Mouse (Mus musculus) spleen, embryonic (tissue): Measurements from ENCODE around the gene Exoc6b.

Experiments used
- CTCF ChIA-PET: fragments of 350-600 bp; sonication (Branson Sonifier 250); formaldehyde crosslinking; loops from one replicate; lab custom pipeline; 2022; lab: Charles Lee

Exoc6b gene

DNA sequence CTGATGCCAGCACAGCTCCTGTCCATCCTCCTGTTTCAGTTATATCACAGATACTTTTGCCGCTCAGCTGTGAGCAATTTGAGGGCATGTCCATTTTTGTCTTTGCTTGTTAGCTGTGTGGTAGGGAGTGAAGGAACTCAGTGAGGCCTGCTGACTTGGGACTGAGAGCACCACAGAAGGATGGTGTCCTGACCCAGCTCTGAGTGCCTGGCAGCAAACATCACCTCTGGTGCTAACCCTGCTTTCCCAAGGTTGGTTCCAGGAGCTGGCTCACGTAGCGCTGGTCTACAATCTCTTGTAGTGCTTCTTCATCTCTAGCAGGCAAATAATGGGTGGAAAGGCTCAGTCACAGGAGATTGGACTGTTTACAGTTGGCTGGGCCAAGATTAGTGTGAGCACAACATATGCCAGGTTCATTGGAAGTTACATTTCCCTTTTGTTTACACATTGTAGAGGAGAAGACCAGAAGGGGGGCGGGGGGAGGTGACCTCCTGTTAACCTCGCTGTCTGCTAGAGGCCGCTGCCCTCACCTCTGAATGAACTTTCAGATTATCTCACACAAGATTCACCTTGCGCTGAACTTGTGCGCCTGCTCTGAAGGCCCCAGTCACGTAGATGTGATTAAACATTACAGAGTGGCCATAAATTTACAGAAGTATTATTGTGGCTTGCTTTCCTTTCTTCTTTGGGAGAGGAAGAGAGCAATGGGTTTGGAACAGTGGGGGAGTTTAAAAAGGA lies 428.8 kb downstream of the Exoc6b start:
- CTCF ChIA-PET: no interaction called here

DNA sequence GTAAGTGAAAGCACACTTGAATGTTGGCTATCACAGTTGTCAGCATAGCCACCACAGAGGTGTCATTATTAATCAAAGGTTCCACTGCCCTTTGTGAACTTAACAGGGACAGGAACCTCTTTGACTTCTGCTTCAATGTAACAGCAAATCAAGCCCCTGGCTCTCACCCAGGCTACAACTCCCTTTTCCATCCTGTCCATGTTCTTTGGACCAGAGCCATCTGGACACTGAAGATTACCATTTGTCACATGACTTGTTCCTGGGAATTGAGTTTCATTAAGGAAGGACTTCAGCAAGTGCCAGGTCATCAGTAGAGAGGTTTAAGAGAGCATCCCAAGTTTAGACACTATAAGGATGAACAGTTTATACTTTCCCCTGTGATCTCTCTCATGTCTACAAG lies 431.1 kb downstream of the Exoc6b start:
- CTCF ChIA-PET: no interaction called here

- CTCF ChIA-PET: no interaction called here
These were observed 437.7 kb downstream of the Exoc6b start for GRCm38 (mm10) chr6:84631588-84631987.

GRCm38 (mm10) chr6:84630276-84630675 lies 439.0 kb downstream of the Exoc6b start:
- CTCF ChIA-PET: no interaction called here

DNA sequence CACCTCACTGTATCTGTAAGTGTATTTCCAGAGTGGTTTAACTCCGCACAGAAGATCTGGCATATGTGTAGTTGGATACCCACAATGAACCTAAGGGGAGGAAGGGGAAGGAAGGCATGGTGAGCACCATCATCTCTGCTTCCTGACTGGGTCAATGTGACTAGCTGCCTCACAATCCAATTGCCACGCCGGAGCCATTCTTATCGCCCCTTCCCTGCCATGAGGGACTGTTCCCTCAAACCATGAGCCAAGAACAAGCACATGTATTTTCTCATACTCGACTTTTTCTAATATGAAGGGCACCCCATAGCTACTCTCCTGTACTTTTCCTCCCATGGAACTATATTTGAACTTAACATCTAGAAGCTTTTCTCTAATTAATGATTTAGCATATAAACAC lies 440.5 kb downstream of the Exoc6b start:
- CTCF ChIA-PET: no interaction called here

GRCm38 (mm10) chr6:84626398-84626797 lies 442.9 kb downstream of the Exoc6b start:
- CTCF ChIA-PET: interaction anchor here (0.6 kb wide), 1 partner anchor 850 kb away, joined by 5 read pairs; no protein-coding TSS in a partner anchor

GRCm38 (mm10) chr6:84619166-84619565 lies 450.1 kb downstream of the Exoc6b start:
- CTCF ChIA-PET: no interaction called here

DNA sequence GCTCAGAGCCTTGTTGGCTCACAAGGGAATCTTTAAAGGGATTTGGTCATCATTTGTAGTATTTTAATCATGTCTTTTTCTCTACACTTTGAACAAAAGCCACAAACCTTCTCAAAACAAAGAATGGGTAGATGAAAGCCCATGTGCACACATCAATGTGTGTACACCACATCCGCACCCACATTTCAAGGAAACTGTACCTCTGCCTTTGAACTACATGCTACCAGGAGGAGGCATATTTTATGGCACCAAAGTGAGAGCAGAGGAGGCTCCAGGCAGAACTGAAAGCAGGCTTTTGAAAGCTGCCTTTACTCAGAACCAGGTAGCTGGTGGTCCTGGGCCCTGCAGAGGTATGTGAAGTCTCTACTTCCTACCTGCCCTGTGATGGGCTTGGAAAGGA lies 452.3 kb downstream of the Exoc6b start:
- CTCF ChIA-PET: no interaction called here

DNA sequence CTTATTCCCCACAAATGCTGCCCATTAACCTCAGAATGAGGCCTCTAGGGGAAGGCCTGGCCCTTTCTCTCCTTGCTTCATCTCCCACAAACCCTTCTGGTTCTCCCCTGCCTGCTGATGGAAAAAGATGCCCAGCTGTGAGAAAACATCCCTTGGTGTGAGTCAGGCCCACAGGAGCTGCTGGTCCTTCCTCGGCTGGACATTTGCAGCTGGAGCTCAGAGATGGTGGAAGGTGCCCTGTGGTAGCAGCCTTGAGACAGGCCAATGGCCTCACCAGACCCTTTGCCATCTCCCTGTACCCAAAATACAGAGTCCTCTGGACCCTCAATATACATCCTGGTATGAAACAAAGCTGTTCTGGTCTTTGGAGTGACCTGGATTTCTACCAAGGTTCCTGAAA lies 452.7 kb downstream of the Exoc6b start:
- CTCF ChIA-PET: no interaction called here

- CTCF ChIA-PET: no interaction called here
These were observed 455.8 kb downstream of the Exoc6b start for GRCm38 (mm10) chr6:84613561-84613960.

DNA sequence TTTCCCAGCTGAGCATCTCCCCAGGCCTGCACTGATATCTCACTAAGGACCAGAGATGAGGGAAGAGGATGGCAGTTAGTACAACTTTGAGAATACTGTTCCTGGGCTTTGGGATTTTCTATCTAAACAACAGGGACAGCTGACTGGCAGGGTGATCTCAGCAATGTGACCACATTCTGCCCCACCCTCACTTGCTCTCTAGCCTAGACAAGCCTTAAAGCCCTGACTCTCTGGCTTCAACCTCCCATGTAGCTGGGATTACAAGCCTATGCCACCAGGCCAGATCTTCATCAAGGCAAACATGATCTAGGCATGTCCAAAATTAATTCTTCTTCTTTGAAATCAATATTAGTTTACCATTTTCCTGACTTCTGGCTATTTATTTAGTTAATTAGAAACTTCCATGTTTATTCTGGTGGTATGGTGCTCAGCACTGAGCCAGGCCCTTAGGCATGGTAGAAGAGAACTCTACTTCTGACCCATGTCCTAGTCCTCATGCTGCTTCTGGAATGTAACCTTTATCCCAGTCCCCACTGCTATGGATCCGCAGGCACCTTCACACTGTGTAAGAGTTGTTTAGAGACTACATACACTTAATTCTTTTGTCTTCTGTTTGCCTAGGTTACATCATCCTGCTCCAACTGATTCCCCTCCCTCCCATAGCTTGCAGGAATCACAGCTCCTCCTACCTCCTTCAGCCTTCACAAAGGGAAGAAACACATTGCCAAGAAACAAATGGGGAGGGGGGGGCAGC lies 468.0 kb downstream of the Exoc6b start:
- CTCF ChIA-PET: no interaction called here

GRCm38 (mm10) chr6:84599296-84599695 lies 470.0 kb downstream of the Exoc6b start:
- CTCF ChIA-PET: interaction anchor here (0.7 kb wide), 1 partner anchor 8 kb away, joined by 4 read pairs; no protein-coding TSS in a partner anchor

DNA sequence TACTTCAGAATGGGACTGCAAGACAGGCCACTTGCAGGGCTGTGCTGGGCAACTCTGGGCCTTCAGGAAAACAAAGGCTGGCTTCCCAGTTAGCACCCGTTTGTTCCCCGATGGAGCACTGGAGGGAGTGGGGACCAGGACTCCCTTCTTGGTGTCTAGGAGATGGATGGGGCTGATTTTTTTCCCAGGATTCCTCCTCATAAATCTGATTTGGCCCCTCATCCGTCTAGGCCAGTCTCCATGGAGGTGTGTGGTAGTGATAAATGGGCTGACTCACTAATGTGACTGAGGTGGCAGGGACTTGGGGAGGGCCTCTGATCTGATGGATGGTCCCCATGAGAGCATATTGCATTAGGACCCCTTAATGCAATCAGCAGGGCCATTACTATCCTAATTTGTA lies 470.6 kb downstream of the Exoc6b start:
- CTCF ChIA-PET: interaction anchor here (0.7 kb wide), 1 partner anchor 7 kb away, joined by 4 read pairs; no protein-coding TSS in a partner anchor

DNA sequence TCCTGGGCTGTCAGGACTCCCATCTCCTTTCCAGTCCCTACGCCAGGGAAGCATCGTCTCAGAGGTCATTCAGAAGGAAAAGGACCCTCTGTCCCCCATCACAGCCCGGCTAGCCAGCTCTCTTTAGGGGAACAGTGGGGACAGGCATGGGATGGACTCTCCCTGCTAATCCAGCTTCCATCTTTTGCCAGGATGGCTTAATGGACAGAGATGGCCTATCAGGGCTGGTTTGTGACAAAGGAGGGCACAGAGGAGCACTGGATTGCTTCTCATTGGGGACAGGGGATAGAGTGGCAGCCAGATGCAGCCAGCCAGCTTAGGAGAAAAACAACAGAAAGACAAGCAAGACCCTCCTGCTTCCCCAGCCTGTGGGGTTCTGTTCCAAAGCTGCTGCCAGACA lies 474.7 kb downstream of the Exoc6b start:
- CTCF ChIA-PET: no interaction called here

DNA sequence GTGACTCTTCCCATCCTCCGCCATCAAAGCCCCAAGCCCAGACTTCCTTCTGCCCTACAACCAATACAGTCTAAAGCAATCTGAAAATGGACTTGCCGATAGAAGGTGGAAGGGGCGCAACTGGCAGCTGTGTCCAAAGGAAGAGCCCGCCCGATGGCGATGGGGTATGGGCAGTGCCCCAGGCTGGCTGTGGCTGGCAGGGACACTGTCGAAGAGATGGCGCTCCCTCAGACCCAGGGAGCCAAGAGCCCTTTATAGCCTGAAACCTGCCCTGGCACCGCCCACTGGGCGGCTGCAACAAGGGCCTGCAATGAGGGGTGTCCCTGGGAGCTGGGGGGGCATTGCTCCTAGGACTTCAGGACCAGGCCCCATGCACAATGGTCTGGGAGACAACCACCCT lies 475.6 kb downstream of the Exoc6b start, which contains the start of gene Cyp26b1:
Cyp26b1 (minus strand) TSS at position 216 of the 400 bp plus-strand sequence.
- CTCF ChIA-PET: no interaction called here

GRCm38 (mm10) chr6:84590961-84591745 lies 478.2 kb downstream of the Exoc6b start:
- CTCF ChIA-PET: interaction anchor here (0.6 kb wide), 1 partner anchor 8 kb away, joined by 4 read pairs; no protein-coding TSS in a partner anchor

GRCm38 (mm10) chr6:84589742-84590686 lies 479.3 kb downstream of the Exoc6b start:
- CTCF ChIA-PET: interaction anchor here (0.5 kb wide), 1 partner anchor 578 kb away, joined by 6 read pairs; no protein-coding TSS in a partner anchor

- CTCF ChIA-PET: no interaction called here
These were observed 480.2 kb downstream of the Exoc6b start for GRCm38 (mm10) chr6:84588895-84589652.

DNA sequence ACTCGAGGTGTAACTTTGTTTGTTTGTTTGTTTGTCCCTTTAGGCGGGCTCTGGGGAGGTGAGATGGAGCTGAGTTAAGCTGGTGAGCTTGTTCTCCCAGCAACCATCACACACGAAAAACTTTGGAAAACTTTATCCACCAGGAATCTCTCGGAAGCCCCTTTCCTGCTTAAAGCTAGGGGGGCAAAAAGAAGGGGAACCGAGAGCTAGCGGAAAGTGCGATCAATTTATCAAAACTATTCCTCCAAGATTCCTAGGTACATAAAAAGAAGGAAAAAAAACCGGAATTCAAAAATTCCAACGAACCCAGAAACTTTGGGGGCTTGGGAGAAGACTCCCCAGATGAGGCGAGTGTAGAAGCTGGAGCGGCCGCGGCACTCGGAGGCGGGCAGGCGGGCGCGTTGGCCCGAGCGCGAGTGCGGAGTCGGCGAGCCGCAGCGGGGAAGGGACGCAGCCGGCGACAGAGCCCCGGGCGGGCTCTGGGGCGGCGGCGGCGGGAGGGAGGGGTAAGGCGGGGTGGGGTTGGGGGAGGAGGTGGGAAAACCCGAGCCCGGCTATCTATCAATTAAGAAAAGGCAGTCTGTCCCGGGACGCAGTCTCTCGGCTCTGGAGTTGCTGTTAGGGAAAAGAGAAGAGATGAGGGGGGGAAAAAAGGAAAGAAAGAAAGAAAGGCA lies 481.0 kb downstream of the Exoc6b start:
- CTCF ChIA-PET: interaction anchor here (0.7 kb wide), 1 partner anchor 82 kb away, joined by 3 read pairs; no protein-coding TSS in a partner anchor
